Mouse (Mus musculus) adrenal gland, adult 18-20 months (tissue): ENCODE results near the gene Klra6. TPM values are rescaled to one million over a fixed set of nuclear protein-coding genes. Genes with fewer than 3 reads are reported as not detected.
"Not testable (repeated sequence)": the region's sequence is repeated elsewhere in the genome, so short reads cannot be mapped to it uniquely, and the experiment has no call there.

ENCODE experiments used
- DNase-seq, 2 experiments: peaks; one replicate each; pipeline ENCODE4 v3.0.0; 2021 to 2022; ENCODE audit warnings: low spot score in 2 of 2
- long read RNA-seq, 2 experiments: library from polyadenylated mRNA; stranded (forward); transcript quantifications; one replicate each; pipeline ENCODE4 v2.0.0; 2021
- total RNA-seq, 2 experiments: library from RNA; stranded (reverse); gene quantifications; 1 replicate in 1 of 2; 2 replicates in 1 of 2; pipeline ENCODE4 v1.2.3; 2021

Klra6 gene
- not detected for total RNA-seq
- long read RNA-seq, experiment 1, result 0 reads
- long read RNA-seq, experiment 2, result 0 reads

- DNase-seq, result no peak
These were observed at the start of gene Klra6 for GRCm38 (mm10) chr6:130026854-130027253. Klra6 (minus strand) TSS chr6:130026954.

DNA sequence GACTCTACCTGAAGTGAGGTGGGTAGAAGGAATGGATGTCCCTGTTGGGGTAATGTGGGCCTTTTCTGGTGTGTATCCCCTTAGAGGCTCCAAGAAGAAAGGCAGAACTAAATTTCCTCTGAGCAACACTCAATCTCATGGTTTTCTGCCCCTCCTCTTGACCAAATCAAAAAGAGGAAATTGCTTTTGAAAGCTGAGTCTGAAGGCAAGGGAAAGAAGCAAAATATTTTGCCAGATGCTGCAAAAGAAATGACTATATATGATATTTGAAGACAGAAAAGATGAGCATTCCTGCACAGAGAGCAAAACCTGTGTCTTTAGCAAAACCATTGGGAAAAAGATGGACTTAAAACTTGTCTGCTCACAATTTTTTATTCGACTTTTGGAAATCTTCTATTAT, 40.4 kb upstream of the Klra6 start, which contains the start of gene Klra4:
Gene Klra4, minus strand, starts transcription at position 101 of the 400 bp plus-strand sequence.
- DNase-seq, result not testable (repeated sequence)

DNA sequence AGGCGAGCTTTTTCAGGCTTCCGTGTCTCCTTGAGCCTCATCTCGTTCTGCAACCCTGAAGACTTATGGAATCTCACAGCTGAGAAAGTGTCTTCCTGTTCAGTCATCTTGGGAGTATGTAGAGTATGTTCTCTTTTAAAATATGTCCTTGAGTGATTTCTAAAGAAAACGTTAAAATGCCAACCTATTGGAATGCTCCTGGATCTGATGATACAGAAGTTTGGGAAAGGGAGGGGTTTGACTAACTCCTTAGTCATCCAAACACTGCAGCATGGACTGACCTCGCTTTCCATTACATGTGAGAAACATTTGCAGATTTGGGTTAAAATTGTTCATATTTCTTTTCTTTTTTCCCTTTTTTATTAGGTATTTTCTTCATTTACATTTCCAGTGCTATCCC, 38.4 kb upstream of the Klra6 start:
- no peak for DNase-seq

DNA sequence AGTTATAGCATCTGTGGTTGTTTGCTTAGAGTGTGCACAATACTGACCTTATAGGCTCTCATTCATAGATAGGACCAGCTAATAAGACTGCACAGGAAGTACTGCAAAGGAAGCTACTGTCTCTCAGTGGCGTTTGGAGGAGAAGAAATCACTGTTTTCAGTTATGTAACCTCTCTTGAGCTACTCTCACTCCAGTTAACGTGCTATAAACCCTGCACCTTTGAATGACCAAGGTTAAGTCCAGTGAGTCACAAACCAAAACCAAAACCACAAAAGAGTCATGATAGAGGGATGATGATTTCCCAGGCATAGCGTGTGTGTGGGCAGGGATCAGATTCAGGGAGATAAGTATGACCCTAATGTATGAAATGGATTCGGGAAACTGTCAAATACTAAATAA, 8.4 kb upstream of the Klra6 start:
- not testable (repeated sequence) for DNase-seq

DNA sequence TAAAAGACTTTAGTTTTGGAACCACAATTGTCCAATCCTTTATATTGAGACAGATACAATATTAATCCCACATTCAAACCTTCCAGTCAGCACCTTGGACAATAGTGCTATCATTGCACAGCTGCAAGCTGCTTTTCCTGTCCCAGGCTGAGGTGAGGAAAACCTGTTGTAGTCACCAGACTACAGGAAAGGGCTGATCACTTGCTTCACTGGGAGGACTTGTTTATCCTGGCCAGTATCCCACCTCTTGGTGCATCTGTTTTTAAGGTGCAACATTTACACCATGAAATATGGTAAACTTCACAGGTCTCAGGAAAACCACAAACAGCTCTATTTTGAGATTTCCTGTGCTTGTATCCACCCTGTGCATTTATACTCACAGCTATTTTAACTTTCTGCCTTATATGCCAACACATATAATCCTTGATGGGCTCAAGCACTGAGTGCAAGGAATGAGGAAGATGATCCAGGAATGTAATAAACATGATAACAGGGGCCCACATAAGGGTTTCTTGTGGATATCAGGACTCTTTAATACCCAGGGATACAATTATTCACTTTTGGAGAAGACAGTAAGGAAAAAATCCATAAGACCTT, 4.8 kb upstream of the Klra6 start:
- DNase-seq, result not testable (repeated sequence)

Other genes starting within 250 kb of the Klra6 start
- gene Gm156, start 242.7 kb downstream of the Klra6 start, total RNA-seq, result not detected
- not detected for gene Gm17631, start 164.3 kb downstream of the Klra6 start, total RNA-seq
- not detected for gene Klra17, start 150.3 kb downstream of the Klra6 start, total RNA-seq
- not detected for gene Klra5, start 109.3 kb downstream of the Klra6 start, total RNA-seq
- gene Klra4, start 40.3 kb upstream of the Klra6 start, total RNA-seq, result under 1 TPM in 1 of 2 experiments, not detected in 1; 0.22 TPM
- gene Klra8, start 102.9 kb upstream of the Klra6 start, total RNA-seq, result under 1 TPM in 1 of 2 experiments, not detected in 1; 0.33 TPM
- under 1 TPM in 1 of 2 experiments, not detected in 1; 0.35 TPM for gene Klra9, start 166.2 kb upstream of the Klra6 start, total RNA-seq
- gene Klra7, start 206.4 kb upstream of the Klra6 start, total RNA-seq, result not detected